Mouse (Mus musculus) megakaryocyte, embryonic 14.5 days (primary cell): ENCODE results near the gene Fgfr2.

Experiments
- FLI1 ChIP-seq: IDR thresholded peaks from 2 replicates; pipeline ENCODE4 v1.6.1; 2012; ENCODE audit warnings: low read length, inconsistent platforms, mixed read lengths
- GATA1 ChIP-seq: IDR thresholded peaks from 3 replicates; pipeline ENCODE4 v1.6.1; 2012; ENCODE audit warnings: mixed read lengths, low read length, inconsistent platforms, borderline replicate concordance

- no peak for TF ChIP-seq GATA1
- TF ChIP-seq FLI1, result no peak
Observed at GRCm38 (mm10) chr7:132196581-132196980, 926.6 kb downstream of the Fgfr2 start.
